Mouse (Mus musculus) hindbrain, embryonic 10.5 days (tissue): ENCODE measurements around the gene Rnf10. TPM values are rescaled to one million over a fixed set of nuclear protein-coding genes. Genes with fewer than 3 reads are reported as not detected.

Experiments used
- DNase-seq: peaks from one replicate; pipeline ENCODE4 v3.0.0-alpha.2; 2017; ENCODE audit warnings: low spot score
- H3K27ac ChIP-seq: fragments of 300-500 bp; sonication (generic); 2 replicates; pipeline ENCODE4 v1.5.1; 2016; ENCODE audit warnings: mild to moderate bottlenecking, moderate library complexity
- H3K27me3 ChIP-seq: fragments of 300-500 bp; sonication (generic); 2 replicates; pipeline ENCODE4 v1.6.1; 2016; ENCODE audit warnings: mild to moderate bottlenecking; ENCODE audit not compliant: poor library complexity, insufficient read depth, severe bottlenecking
- H3K36me3 ChIP-seq: fragments of 300-500 bp; sonication (generic); 2 replicates; pipeline ENCODE4 v1.6.1; 2016; ENCODE audit warnings: mild to moderate bottlenecking, moderate library complexity
- H3K4me1 ChIP-seq: fragments of 300-500 bp; sonication (generic); replicated peaks from 2 replicates; pipeline ENCODE4 v1.6.1; 2016; ENCODE audit warnings: mild to moderate bottlenecking
- H3K4me3 ChIP-seq: fragments of 300-500 bp; sonication (generic); 2 replicates; pipeline ENCODE4 v1.5.1; 2016; ENCODE audit warnings: mild to moderate bottlenecking, moderate library complexity
- H3K9me3 ChIP-seq: fragments of 300-500 bp; sonication (generic); 2 replicates; pipeline ENCODE4 v1.6.1; 2016; ENCODE audit warnings: mild to moderate bottlenecking, moderate library complexity
- WGBS: fragments of 180-500 bp; shearing (Covaris S2); methylation state at CpG from one replicate; pipeline ENCODE4 v1.1.7; 2016; 5-methylcytosine and 5-hydroxymethylcytosine counted together
- polyA plus RNA-seq: library from polyadenylated mRNA; unstranded; fragments of >200 nt; fragmentation: Nextera tagmentation; extraction: Ambion mirVana; gene quantifications from 2 replicates; pipeline ENCODE4 v1.2.1, GENCODE M21; 2016

The Rnf10 gene
- polyA plus RNA-seq, 1 experiment from 2014 or later: 172 TPM

DNA sequence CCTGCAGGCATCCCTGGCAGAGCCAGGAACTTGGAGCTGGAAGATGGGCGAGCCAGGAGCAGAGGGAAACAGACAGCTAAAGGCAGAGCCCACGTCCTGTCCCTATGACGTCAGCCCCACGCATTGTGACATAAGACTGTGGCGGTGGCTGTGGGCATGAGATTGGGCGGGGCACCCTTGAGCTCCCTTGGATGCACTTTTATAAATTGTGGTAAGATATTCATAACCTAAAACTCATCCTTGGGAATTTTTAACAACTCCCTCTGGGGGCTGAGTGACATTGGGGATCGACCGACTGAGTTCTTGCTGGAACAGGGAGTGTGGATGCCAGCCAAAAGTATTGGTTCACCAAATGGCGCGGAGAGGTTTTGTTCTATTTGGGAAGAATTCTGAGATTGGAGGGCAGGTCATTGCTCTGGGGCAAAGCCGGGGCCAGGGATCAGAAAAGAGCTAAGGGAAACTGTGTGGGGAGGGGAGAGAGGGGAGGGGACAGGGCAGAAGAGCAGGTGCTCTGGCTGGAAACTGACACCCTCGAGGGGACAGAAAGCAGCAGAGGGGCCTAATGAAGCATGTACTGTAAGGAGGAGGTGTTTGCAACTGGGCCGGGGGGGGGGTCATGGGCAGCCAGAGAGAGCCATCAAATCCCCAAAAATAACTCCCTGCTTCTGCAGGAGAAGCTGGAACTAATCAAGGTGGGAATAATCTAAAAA lies 51.6 kb downstream of the Rnf10 start:
- no peak for DNase-seq
- Histone ChIP-seq H3K9me3 (0 out of 2 replicates have a peak, but pooled peaks cover 5% of the 10 kb centered on the region), H3K27ac (no peak overlapping the region), H3K4me1 (peaks cover 25% of the 10 kb centered on the region), H3K27me3 (peaks cover 28% of the 10 kb centered on the region), H3K36me3 (no peaks in the 10 kb centered on the region), H3K4me3 (no peak overlapping the region)
- 41% methylated on average over 13 of the region's 13 CpGs for WGBS

DNA sequence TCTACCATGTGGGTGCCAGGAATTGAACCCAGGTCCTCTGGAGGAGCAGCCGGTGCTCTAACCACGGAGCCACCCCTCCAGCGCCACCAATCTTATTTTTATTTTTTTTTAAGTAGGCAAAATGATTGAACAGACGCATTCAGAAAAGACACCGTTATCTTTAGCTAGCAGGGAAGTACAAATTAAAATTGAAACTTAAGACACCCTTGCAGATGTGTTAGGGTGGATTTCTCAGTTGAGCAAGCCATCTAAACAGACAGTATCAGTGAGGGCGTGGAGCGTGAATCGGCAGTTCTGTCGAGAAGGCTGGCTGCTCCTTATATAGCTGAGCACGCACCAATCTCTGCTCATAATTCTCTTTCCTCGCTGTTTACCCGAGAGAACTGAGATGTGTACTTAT lies 54.7 kb downstream of the Rnf10 start:
- Histone ChIP-seq H3K4me3 (no peak overlapping the region), H3K4me1 (peaks cover 27% of the 10 kb centered on the region), H3K36me3 (no peaks in the 10 kb centered on the region), H3K27ac (no peak overlapping the region), H3K27me3 (peaks cover 56% of the 10 kb centered on the region), H3K9me3 (0 out of 2 replicates have a peak, but pooled peaks cover 5% of the 10 kb centered on the region)
- no peak for DNase-seq
- 94% methylated on average over 12 of the region's 12 CpGs for WGBS

DNA sequence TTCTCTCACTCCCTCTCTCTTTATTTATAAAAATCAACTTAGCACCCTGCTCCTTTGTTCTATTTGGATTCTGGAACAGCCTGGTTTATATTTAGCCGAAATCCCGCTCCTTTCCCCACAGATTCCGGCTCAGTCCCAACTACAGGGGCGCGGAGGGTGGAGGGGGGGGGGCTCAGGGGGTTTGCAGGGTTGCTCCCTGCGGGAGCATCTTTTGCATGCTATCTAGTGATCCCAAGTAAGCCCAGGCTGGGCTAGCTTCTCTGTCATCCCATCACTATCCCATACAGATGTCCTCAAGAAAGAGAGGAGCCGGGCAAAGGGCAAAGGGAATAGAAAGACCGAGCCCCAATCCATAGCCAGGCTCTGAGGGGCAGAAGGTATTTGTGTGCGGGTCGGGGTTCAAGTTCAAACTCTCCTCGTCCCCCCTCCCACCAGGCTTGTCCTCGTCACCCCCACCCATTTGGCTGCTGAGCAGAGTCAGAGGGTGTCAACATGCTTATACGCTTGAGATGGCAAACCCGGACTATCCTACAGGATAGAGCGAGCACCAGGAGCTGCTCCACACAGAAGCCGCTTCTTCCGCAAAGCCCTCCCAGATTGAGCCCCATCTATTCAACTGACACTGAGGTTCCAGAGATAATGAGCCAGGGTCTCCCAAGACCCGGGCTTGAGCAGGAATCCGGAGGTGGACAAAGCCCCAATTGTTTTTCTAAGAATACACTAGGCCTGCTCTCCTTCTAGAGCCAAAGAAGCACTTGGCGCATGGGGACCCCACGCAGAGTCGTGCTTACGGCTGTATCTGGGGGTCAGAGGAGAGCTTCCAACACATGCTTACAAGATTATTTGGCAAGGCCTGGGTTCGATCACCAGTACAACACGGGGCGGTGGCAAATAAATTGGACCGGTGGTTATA lies 57.2 kb downstream of the Rnf10 start:
- Histone ChIP-seq H3K4me3 (peak overlapping the region; percentile 55), H3K27ac (peak overlapping the region; percentile 80), H3K36me3 (no peaks in the 10 kb centered on the region), H3K27me3 (peaks cover 70% of the 10 kb centered on the region), H3K4me1 (peaks cover 14% of the 10 kb centered on the region), H3K9me3 (no peaks in the 10 kb centered on the region)
- 10% methylated on average over 27 of the region's 27 CpGs for WGBS
- peak; percentile 36 for DNase-seq

DNA sequence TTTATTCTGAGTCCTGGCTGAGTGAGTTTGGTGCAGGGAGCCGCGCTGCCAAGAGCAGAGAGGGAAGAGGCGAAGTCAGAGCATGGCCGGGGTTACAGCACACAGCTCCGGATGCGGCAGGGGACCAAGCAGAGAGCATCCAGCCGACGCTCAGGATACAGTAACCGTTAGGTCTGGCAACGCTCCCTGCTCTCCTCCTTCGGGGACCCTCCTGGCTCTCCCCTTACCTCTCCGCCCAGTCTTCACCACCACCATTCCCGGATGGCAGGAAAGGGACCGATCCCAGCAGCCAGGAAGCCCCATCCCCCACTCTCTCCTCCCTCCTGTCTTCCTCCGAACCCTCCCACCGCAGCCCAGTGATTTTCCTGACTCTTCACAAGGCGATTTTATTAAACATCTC lies 57.8 kb downstream of the Rnf10 start:
- Histone ChIP-seq H3K9me3 (no peaks in the 10 kb centered on the region), H3K4me1 (peaks cover 13% of the 10 kb centered on the region), H3K36me3 (no peaks in the 10 kb centered on the region), H3K4me3 (peak overlapping the region; percentile 55), H3K27ac (peak overlapping the region; percentile 80), H3K27me3 (peaks cover 67% of the 10 kb centered on the region)
- peak; percentile 53 for DNase-seq
- under 1% methylated on average over 17 of the region's 17 CpGs for WGBS

DNA sequence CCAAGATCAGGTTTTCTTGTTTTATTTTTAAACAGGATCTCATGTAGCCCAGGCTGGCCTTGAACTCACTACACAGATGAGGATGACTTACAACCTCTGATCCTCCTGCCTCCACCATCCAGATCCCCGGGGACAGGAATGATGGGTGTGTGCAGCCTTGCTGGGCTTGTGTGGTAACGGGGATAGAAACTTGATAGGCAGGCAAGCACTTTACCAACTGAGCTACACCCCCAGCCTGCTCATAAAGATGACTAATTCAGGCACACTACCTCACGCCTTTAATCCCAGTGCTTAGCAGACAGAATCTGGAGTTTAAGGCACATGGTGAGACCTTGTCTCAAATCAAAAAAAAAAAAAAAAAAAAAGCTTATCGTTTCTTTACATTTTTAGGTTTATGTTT lies 59.8 kb downstream of the Rnf10 start:
- DNase-seq: no peak
- Histone ChIP-seq H3K27me3 (peaks cover 72% of the 10 kb centered on the region), H3K9me3 (no peaks in the 10 kb centered on the region), H3K36me3 (no peaks in the 10 kb centered on the region), H3K4me3 (no peak overlapping the region), H3K27ac (no peak overlapping the region), H3K4me1 (peaks cover 19% of the 10 kb centered on the region)
- WGBS: 70% methylated on average over 4 of the region's 4 CpGs

DNA sequence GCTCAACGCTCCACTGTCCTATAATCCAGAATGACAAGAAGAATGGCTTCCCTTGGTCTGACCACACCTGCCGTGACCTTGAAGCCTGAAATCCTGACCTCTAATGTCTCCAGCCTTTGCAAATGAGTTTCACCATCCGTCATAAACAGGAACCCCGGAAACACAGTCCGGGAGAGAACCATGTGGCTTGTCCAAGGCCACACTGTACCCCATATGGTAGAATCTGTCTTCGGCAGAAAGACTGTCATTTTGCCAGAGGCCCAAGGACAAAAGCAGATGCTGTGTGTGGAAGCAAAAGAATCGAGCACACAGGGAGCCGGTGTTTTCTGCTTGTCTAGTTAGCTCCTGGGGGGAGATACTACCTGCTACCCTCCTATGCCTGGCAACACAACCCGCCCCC lies 60.2 kb downstream of the Rnf10 start:
- WGBS: 84% methylated on average over 9 of the region's 9 CpGs
- no peak for DNase-seq
- Histone ChIP-seq H3K27ac (no peak overlapping the region), H3K9me3 (no peaks in the 10 kb centered on the region), H3K4me1 (peaks cover 20% of the 10 kb centered on the region), H3K4me3 (no peak overlapping the region), H3K27me3 (peaks cover 70% of the 10 kb centered on the region), H3K36me3 (no peaks in the 10 kb centered on the region)

DNA sequence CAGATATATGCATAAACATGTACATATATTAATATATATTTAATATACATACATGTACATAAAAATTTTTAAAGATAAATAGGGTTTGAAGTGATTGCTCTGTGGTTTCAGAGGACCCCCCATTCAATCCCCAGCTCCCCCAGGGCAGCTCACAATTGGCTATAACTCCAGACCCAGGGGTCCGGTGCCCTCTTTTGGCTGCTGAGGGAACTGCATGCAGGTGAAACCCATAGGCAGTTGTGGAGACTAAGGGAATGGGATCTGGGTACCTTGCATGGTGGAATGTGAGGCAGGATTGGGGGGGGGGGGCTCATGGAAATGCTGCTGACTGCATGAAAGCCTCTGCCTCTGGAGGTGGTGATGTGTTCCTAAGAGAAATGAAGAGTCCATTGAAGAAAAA lies 62.3 kb downstream of the Rnf10 start:
- H3K27me3 ChIP-seq: peaks cover 70% of the 10 kb centered on the region
- no peaks in the 10 kb centered on the region for H3K9me3 ChIP-seq
- H3K4me1 ChIP-seq: peaks cover 20% of the 10 kb centered on the region
- peak; percentile 44 for DNase-seq
- H3K36me3 ChIP-seq: no peaks in the 10 kb centered on the region
- no peak overlapping the region for H3K27ac ChIP-seq
- WGBS: 6% methylated on average over 1 of the region's 1 CpGs
- no peak overlapping the region for H3K4me3 ChIP-seq

DNA sequence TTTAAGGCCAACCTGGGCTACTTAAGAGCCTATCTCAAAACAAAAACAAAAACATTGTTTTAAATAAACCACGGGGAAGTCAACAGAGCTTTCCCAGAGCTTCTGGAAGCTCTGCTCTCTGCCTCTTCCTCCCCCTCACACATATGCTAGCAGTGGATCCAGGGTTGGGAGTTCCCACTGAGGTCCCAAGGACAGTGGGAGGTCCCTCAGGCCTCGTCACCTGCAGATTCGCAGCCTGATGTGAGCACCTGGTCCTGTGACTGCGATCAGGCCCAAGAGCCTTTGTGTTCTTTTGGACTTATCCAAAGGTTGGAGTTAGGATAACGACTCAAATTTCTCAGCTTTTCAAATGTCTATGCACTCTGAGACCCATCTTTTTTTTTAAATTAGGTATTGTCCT lies 64.1 kb downstream of the Rnf10 start:
- H3K27ac ChIP-seq: no peak overlapping the region
- no peak for DNase-seq
- peaks cover 31% of the 10 kb centered on the region for H3K4me1 ChIP-seq
- H3K36me3 ChIP-seq: no peaks in the 10 kb centered on the region
- H3K27me3 ChIP-seq: peaks cover 71% of the 10 kb centered on the region
- WGBS: 60% methylated on average over 5 of the region's 5 CpGs
- no peak overlapping the region for H3K4me3 ChIP-seq
- no peaks in the 10 kb centered on the region for H3K9me3 ChIP-seq

DNA sequence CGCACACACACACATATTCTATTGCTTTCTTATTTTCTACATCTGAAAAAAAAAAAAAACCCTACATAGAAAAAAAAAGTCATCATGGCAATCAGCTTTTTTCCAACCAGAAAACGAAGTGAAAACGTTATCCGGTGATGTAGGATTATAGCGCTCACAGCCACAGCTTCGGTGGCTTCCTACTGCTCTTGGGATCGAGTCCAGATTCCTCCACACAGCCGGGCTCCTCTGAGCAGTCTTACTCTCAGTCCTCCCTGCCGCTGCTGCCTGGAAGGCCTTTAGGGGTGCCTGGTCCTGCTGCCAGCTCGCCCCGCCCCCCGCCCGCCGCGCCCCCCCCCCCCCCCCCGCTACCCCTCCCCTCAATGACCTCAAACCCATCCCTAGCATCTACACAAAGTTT lies 64.8 kb downstream of the Rnf10 start:
- Histone ChIP-seq H3K36me3 (no peaks in the 10 kb centered on the region), H3K4me1 (peaks cover 34% of the 10 kb centered on the region), H3K9me3 (no peaks in the 10 kb centered on the region), H3K27ac (no peak overlapping the region), H3K4me3 (no peak overlapping the region), H3K27me3 (peaks cover 71% of the 10 kb centered on the region)
- 9% methylated on average over 15 of the region's 16 CpGs for WGBS
- DNase-seq: no peak

DNA sequence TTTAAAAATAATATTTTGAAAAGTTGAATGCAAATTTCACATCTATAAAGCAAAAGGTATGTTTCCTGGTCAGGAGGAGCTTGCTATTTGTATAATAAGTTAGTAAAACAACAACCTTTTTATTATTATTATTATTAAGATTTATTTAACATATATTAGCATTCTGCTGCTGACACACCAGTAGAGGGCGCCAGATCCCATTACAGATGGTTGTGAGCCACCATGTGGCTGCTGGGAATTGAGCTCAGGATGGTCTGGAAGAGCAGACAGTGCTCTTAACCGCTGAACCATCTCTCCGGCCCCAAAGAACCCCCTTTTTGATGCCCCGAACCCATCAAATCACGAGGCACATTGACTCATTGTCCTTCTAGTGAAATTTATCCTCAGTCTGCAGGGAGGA lies 65.5 kb downstream of the Rnf10 start:
- no peak overlapping the region for H3K4me3 ChIP-seq
- WGBS: 57% methylated on average over 5 of the region's 5 CpGs
- H3K27me3 ChIP-seq: peaks cover 70% of the 10 kb centered on the region
- no peak overlapping the region for H3K27ac ChIP-seq
- H3K9me3 ChIP-seq: no peaks in the 10 kb centered on the region
- no peak for DNase-seq
- no peaks in the 10 kb centered on the region for H3K36me3 ChIP-seq
- H3K4me1 ChIP-seq: peaks cover 34% of the 10 kb centered on the region

DNA sequence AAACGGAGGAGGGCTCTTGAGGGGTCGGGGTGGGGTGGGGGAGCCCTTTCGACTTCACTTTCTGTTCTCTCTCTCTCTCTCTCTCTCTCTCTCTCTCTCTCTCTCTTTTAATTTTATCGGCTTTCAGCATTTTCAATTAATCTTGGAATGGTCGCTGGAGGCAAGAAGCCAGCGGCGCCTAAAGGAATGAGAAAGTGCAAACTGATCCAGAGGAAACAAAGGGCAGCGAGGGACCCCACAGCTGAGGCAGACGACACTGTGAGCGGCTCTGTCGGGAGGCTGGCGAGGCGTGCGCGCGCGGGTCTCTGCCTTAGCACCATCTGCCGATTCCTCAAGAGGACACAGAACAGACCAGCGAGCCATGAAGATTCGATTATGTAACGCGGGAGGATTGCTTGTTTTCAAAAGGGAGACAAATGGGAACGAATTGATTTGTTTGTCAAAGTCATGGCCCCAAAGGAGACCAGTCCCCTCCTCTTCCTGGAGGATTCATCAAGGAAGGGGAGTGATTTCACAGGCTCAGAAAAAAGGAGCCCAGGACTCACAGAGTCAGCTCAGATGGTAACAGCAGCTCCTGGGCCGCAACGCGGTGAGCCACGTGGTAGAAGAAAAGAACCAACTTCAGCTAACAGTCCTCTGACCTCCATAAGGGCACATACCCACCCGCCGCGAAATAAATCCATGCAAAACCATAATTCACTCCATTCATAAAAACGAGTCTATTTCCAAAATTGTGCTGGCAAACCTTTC lies 68.0 kb downstream of the Rnf10 start:
- Histone ChIP-seq H3K27ac (peak overlapping the region; percentile 85), H3K4me1 (peaks cover 34% of the 10 kb centered on the region), H3K27me3 (peaks cover 75% of the 10 kb centered on the region), H3K4me3 (peak overlapping the region; percentile 46), H3K9me3 (no peaks in the 10 kb centered on the region), H3K36me3 (no peaks in the 10 kb centered on the region)
- 4% methylated on average over 31 of the region's 31 CpGs for WGBS
- peak; percentile 87 for DNase-seq

DNA sequence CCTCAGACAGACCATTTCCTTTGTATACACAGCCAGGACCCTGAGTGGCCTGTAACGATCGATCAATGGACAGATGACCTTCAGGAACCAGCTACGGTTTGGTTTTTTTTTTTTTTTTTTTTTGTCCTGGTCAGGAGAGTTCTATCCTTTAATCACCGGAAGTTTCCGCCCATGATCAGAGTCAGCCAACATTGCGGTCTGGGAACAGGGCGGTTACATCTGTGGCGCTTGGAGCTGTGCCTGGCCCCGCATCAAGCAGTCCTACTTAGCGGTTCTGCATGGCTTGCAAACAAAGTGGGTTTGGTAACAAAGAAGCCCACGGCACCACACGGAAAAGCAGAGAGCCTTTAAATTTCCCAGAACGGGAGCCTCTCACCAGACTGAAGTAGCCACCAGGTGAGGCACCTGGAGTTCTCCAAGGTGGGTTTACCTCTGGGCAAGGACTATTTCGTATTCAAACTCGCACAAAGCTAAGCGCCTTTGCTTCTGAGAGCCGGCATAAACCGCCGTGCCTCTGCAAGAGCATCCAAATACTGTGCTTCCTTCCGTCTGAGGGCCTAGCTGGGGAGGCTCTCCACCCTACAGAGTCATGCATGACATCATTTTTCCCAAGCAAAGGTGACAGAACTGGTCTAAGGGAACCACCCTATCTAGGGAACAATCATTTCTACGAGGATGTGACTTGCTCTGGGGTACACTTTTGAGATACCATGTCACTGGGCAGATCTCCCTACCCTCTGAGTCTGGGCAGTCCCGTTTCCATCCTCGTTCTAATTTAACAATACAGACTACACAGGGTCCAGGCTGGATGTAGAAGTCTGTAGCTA lies 68.8 kb downstream of the Rnf10 start:
- WGBS: 11% methylated on average over 23 of the region's 23 CpGs
- Histone ChIP-seq H3K4me3 (peak overlapping the region; percentile 46), H3K9me3 (no peaks in the 10 kb centered on the region), H3K4me1 (peaks cover 34% of the 10 kb centered on the region), H3K27ac (peak overlapping the region; percentile 85), H3K36me3 (no peaks in the 10 kb centered on the region), H3K27me3 (peaks cover 75% of the 10 kb centered on the region)
- peak; percentile 45 for DNase-seq
